ENCODE assay signal across 8 mouse cellular contexts in the genomic region with DNA sequence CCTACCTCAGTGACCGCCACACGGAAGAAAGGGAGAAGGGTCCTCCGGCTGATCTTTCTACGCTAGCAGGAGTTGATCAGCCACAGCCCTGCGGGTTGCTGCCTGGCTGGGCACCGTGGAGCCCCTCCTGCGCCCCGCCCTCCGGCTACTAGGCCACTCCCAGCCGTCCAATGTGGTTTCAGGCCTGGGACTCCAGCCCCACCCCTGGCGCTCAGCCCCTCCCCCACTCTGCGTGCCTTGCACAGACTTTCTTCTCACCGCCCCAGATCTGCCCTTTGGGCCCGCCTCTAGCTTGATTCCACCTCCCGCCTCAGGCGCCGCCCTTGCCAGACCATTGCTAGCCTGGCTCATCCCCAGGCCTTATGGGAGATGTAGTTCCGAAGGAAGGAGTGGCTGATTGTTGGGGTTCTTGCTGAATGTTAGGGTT. TPM values are rescaled to one million over a fixed set of nuclear protein-coding genes. Genes with fewer than 3 reads are reported as not detected.
DNase-seq lines count a peak whose midpoint lies in the region; ATAC-seq and TF ChIP-seq lines count a peak whose summit lies in the region.

A gene (minus strand): TSS at position 91 of the 427 bp plus-strand sequence.

- peak within 1 kb of the TSS; percentile 99 for H3K27ac ChIP-seq in gastrocnemius, adult 2 months
- H3K27ac ChIP-seq in hindbrain, embryonic 16.5 days (ENCODE audit: low read depth, low read length), result peak within 1 kb of the TSS; percentile 45; the same call in 1 of the 2 replicates

- WGBS in hindbrain, embryonic 16.5 days, result under 1% methylated on average over 18 of the region's 18 CpGs

- H3K9me3 ChIP-seq in hindbrain, embryonic 16.5 days (ENCODE audit: control insufficient read depth, low read length), result no peaks in the 10 kb centered on the region

- peak; percentile 79 for ATAC-seq in common myeloid progenitor, adult 5-6 weeks (replicated peaks; ENCODE audit: low read depth, poor library complexity, severe bottlenecking)
- ATAC-seq in hindbrain, embryonic 16.5 days, result peak; percentile 87

- peaks cover 20% of the 10 kb centered on the region for H3K27me3 ChIP-seq in hindbrain, embryonic 16.5 days (replicated peaks; ENCODE audit: control insufficient read depth, insufficient read depth, low read length)

- peak within 1 kb of the TSS; percentile 62 for H3K4me2 ChIP-seq in hindbrain, embryonic 16.5 days (ENCODE audit: low read length)

- TF ChIP-seq CTCF in gastrocnemius, adult 2 months (IDR thresholded peaks at IDR 0.05), result no peak

- H3K36me3 ChIP-seq in hindbrain, embryonic 16.5 days (ENCODE audit: control insufficient read depth, insufficient read depth, low read length), result no peaks in the 10 kb centered on the region

- peak; percentile 100 for DNase-seq in ZHBTc4 (ENCODE audit: low read depth, low spot score)
- DNase-seq in gastrocnemius, adult 2 months, result peak; percentile 100
- DNase-seq in left cerebral cortex, adult 18-20 months (ENCODE audit: low spot score in 2 of 2), result peak; percentile 92 to 96
- DNase-seq in lung, postnatal 4 days, result peak; percentile 99
- DNase-seq in right cerebral cortex, adult 18-20 months, result peak; percentile 95
- DNase-seq in urinary bladder, adult 2 months (ENCODE audit: low spot score), result peak; percentile 88

- intact Hi-C loops in gastrocnemius, adult 2 months (cut with DNase I), result loop anchor here (2.0 kb wide), 1 partner anchor 22 kb away; no protein-coding TSS in a partner anchor

- peak within 1 kb of the TSS; percentile 87 for H3K4me3 ChIP-seq in gastrocnemius, adult 2 months
- H3K4me3 ChIP-seq in hindbrain, embryonic 16.5 days (ENCODE audit: low read length), result peak within 1 kb of the TSS; percentile 42

- H3K4me1 ChIP-seq in hindbrain, embryonic 16.5 days (ENCODE audit: control insufficient read depth, insufficient read depth, low read depth, low read length), result peaks cover 26% of the 10 kb centered on the region

- peak within 1 kb of the TSS; percentile 59 for H3K9ac ChIP-seq in hindbrain, embryonic 16.5 days (ENCODE audit: low read depth, low read length)

RNA-seq across cellular contexts. Expression of the gene that starts here (rescaled TPM):
- total RNA-seq in common myeloid progenitor, adult 5-6 weeks (2017), result 0.09 TPM in 1 of 2 replicates, not detected in the other
- 10 to 100 TPM; 75.0 to 87.5 TPM for total RNA-seq in gastrocnemius, adult 2 months (2021)
- 18.4 and 19.5 TPM in 2 replicates for polyA plus RNA-seq in hindbrain, embryonic 16.5 days (2015; fragmentation: Nextera tagmentation; extraction: Ambion mirVana)
- 10 to 100 TPM; 23.5 to 24.3 TPM for total RNA-seq in left cerebral cortex, adult 18-20 months (2021)
- 8.0 and 11.4 TPM in 2 replicates for polyA plus RNA-seq in urinary bladder, adult 2 months (2012; rRNA removed)

Comparison
In these comparisons a context has a peak if more than half of its experiments do, and no peak if none do; other contexts are left out.
1. Peak in every context shown above with its lines: DNase-seq, ATAC-seq, H3K4me3 ChIP-seq and H3K27ac ChIP-seq.
2. RNA of the gene that starts here (total RNA-seq): 75.0 to 87.5 TPM in gastrocnemius, adult 2 months and 23.5 to 24.3 TPM in left cerebral cortex, adult 18-20 months; 0.09 TPM in common myeloid progenitor, adult 5-6 weeks; every median in the first group is over 10 times any median in the second.
3. Peak in ATAC-seq in common myeloid progenitor, adult 5-6 weeks; RNA of the gene not detected or under 1 TPM.